25 mouse cellular contexts compared by ENCODE assay signal in the genomic region with DNA sequence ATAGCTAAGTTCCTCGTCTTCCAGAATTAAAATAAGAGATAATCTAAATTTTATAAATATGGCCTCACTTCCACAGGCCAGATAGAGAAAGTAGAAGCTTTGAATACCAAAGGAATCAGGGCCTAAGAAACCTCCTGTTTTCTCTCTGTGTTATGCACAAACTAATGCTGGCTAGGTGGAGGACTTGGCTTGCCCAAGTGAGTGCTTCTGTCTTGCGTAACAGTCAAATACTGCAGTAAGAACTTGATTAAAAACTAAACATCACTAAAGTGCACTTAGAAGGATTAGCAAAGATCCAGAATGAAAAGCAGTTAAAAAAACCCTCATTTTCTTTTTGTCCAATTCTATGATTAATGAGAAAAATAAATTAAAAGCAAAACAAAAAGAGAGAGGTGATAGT. TPM values are rescaled to one million over a fixed set of nuclear protein-coding genes. Genes with fewer than 3 reads are reported as not detected.
DNase-seq lines count a peak whose midpoint lies in the region; ATAC-seq and TF ChIP-seq lines count a peak whose summit lies in the region.
"Had no signal": no experiment of that assay in that cellular context is flagged by ENCODE, and none has a peak within 500 bp of the region (broad histone marks: within the 10 kb centered on the region; RNA-seq: fewer than 3 reads in every experiment).

No protein-coding gene starts in this region.

- TF ChIP-seq CTCF in lung, embryonic 14.5 days (IDR thresholded peaks at IDR 0.05; ENCODE audit: low read depth) = no peak
- TF ChIP-seq CTCF in stomach, postnatal 0 days (IDR thresholded peaks at IDR 0.05; ENCODE audit: low read depth) = no peak

- H3K9ac ChIP-seq in lung, embryonic 14.5 days = no peak overlapping the region
- no peak overlapping the region for H3K9ac ChIP-seq in stomach, embryonic 14.5 days (replicated peaks; ENCODE audit: low read depth, low read length)
- no peak overlapping the region for H3K9ac ChIP-seq in stomach, postnatal 0 days (ENCODE audit: low read length)
- H3K9ac ChIP-seq: forebrain, postnatal 0 days; hindbrain, embryonic 12.5 days; hindbrain, embryonic 15.5 days had no signal

- 75% methylated on average over 2 of the region's 2 CpGs for WGBS in lung, embryonic 14.5 days
- 57% methylated on average over 2 of the region's 2 CpGs for WGBS in stomach, embryonic 14.5 days
- 46% methylated on average over 2 of the region's 2 CpGs for WGBS in stomach, postnatal 0 days

- H3K27ac ChIP-seq in lung, embryonic 14.5 days (ENCODE audit: low read depth) = no peak overlapping the region
- H3K27ac ChIP-seq in stomach, embryonic 14.5 days (ENCODE audit: low read length) = peak overlapping the region; percentile 48; the same call in 1 of the 2 replicates
- no peak overlapping the region for H3K27ac ChIP-seq in stomach, postnatal 0 days (replicated peaks)
- H3K27ac ChIP-seq: gastrocnemius, adult 2 months; hindbrain, embryonic 12.5 days; hindbrain, embryonic 15.5 days had no signal

- H3K9me3 ChIP-seq in lung, embryonic 14.5 days (ENCODE audit: low read depth, low read length) = no peaks in the 10 kb centered on the region
- H3K9me3 ChIP-seq in stomach, embryonic 14.5 days (ENCODE audit: control insufficient read depth, low read depth, low read length) = no peaks in the 10 kb centered on the region
- no peaks in the 10 kb centered on the region for H3K9me3 ChIP-seq in stomach, postnatal 0 days (ENCODE audit: control insufficient read depth, low read length)
- H3K9me3 ChIP-seq: G1E; hindbrain, embryonic 12.5 days; hindbrain, embryonic 15.5 days had no signal

- no peak for TF ChIP-seq EP300 in stomach, postnatal 0 days (optimal IDR thresholded peaks at IDR 0.05)

- H3K36me3 ChIP-seq in lung, embryonic 14.5 days (ENCODE audit: insufficient read depth) = no peaks in the 10 kb centered on the region
- H3K36me3 ChIP-seq in stomach, embryonic 14.5 days (ENCODE audit: control insufficient read depth, insufficient read depth, low read length) = no peaks in the 10 kb centered on the region
- no peaks in the 10 kb centered on the region for H3K36me3 ChIP-seq in stomach, postnatal 0 days (ENCODE audit: control insufficient read depth, insufficient read depth, low read length)
- H3K36me3 ChIP-seq: G1E; hindbrain, embryonic 12.5 days; hindbrain, embryonic 15.5 days had no signal

- H3K4me1 ChIP-seq in lung, embryonic 14.5 days (ENCODE audit: insufficient read depth) = no peaks in the 10 kb centered on the region
- no peaks in the 10 kb centered on the region for H3K4me1 ChIP-seq in stomach, embryonic 14.5 days (ENCODE audit: control insufficient read depth, insufficient read depth, low read length)
- H3K4me1 ChIP-seq in stomach, postnatal 0 days (replicated peaks; ENCODE audit: control insufficient read depth, insufficient read depth) = no peaks in the 10 kb centered on the region
- H3K4me1 ChIP-seq: hindbrain, embryonic 12.5 days; hindbrain, embryonic 15.5 days had no signal

- no peak for ATAC-seq in lung, embryonic 14.5 days (ENCODE audit: insufficient read depth)
- ATAC-seq in stomach, embryonic 14.5 days (ENCODE audit: insufficient number of reproducible peaks, insufficient read depth, low FRiP score, low read depth) = no peak
- ATAC-seq in stomach, postnatal 0 days (ENCODE audit: low FRiP score, low TSS enrichment) = no peak
- ATAC-seq: forebrain, embryonic 14.5 days; forebrain, postnatal 0 days had no signal

- peak; percentile 16 for DNase-seq in lung, embryonic 14.5 days
- DNase-seq in lung, postnatal 4 days = no peak
- DNase-seq in stomach, postnatal 0 days (ENCODE audit: low spot score) = no peak
- peak; percentile 36 for DNase-seq in lung, postnatal 36 days
- no peak for DNase-seq in cerebellum, postnatal 4 days (ENCODE audit: low spot score in 2 of 2)
- DNase-seq: adrenal gland, adult 2 months; adrenal gland, postnatal 14 days; B cell, adult 2 months; cerebellum, adult 11 months; cerebellum, adult 2 months; cerebellum, adult 9-11 months; cerebellum, postnatal 25 days; forebrain, postnatal 0 days; gastrocnemius, adult 2 months; gastrocnemius, postnatal 14 days; heart, adult 11 months had no signal

- no peak overlapping the region for H3K4me2 ChIP-seq in lung, embryonic 14.5 days
- no peak overlapping the region for H3K4me2 ChIP-seq in stomach, embryonic 14.5 days (replicated peaks; ENCODE audit: low read depth, low read length)
- no peak overlapping the region for H3K4me2 ChIP-seq in stomach, postnatal 0 days (replicated peaks; ENCODE audit: low read depth)
- H3K4me2 ChIP-seq: heart, embryonic 11.5 days; hindbrain, embryonic 12.5 days; hindbrain, embryonic 15.5 days had no signal

- no peak overlapping the region for H3K4me3 ChIP-seq in lung, embryonic 14.5 days (ENCODE audit: low read depth, low read length)
- H3K4me3 ChIP-seq in stomach, embryonic 14.5 days (ENCODE audit: low read depth, low read length) = no peak overlapping the region
- H3K4me3 ChIP-seq in stomach, postnatal 0 days (ENCODE audit: low read depth, low read length) = no peak overlapping the region
- H3K4me3 ChIP-seq: gastrocnemius, adult 2 months; hindbrain, embryonic 12.5 days; hindbrain, embryonic 15.5 days had no signal

- H3K27me3 ChIP-seq in lung, embryonic 14.5 days (ENCODE audit: insufficient read depth, low read length) = no peaks in the 10 kb centered on the region
- no peaks in the 10 kb centered on the region for H3K27me3 ChIP-seq in stomach, embryonic 14.5 days (ENCODE audit: control insufficient read depth, insufficient read depth, low read length)
- H3K27me3 ChIP-seq in stomach, postnatal 0 days (ENCODE audit: control insufficient read depth, insufficient read depth, low read length) = no peaks in the 10 kb centered on the region
- H3K27me3 ChIP-seq: CH12.LX; hindbrain, embryonic 12.5 days; hindbrain, embryonic 15.5 days had no signal

RNA-seq across cellular contexts. Expression of a gene that starts 13.2 kb away (rescaled TPM):
- polyA plus RNA-seq in lung, embryonic 14.5 days (2014; fragmentation: Nextera tagmentation; extraction: Ambion mirVana) = 3.5 and 4.5 TPM in 2 replicates
- 5.2 and 5.7 TPM in 2 replicates for polyA plus RNA-seq in stomach, embryonic 14.5 days (2014; fragmentation: Nextera tagmentation; extraction: Ambion mirVana)
- 3.5 and 3.8 TPM in 2 replicates for polyA plus RNA-seq in stomach, postnatal 0 days (2015; fragmentation: Nextera tagmentation; extraction: Ambion mirVana)
- polyA plus RNA-seq: embryonic facial prominence, embryonic 11.5 days; forebrain, embryonic 11.5 days; forebrain, embryonic 14.5 days; G1E; heart, embryonic 11.5 days had no signal

RNA-seq across cellular contexts. Expression of a gene that starts 46.8 kb away (rescaled TPM):
- 3.3 and 4.4 TPM in 2 replicates for polyA plus RNA-seq in lung, embryonic 14.5 days (2014; fragmentation: Nextera tagmentation; extraction: Ambion mirVana)
- polyA plus RNA-seq in stomach, embryonic 14.5 days (2014; fragmentation: Nextera tagmentation; extraction: Ambion mirVana) = 3.0 and 5.3 TPM in 2 replicates
- 10.8 TPM in 2 replicates for polyA plus RNA-seq in stomach, postnatal 0 days (2015; fragmentation: Nextera tagmentation; extraction: Ambion mirVana)
- polyA plus RNA-seq: cerebellum, adult 2 months had no signal

Comparison
In these comparisons a context has a peak if more than half of its experiments do, and no peak if none do; other contexts are left out.
1. DNase-seq: peak in lung, embryonic 14.5 days (single experiment) and lung, postnatal 36 days (single experiment); none in lung, postnatal 4 days (0 of 2), stomach, postnatal 0 days (single experiment) and cerebellum, postnatal 4 days (0 of 2).